Mouse (Mus musculus) c-Kit-negative CD71-positive TER-119-positive erythroid progenitor cells, embryonic 14.5 days (primary cell): ENCODE data around the gene Gm5767.
"Not testable (repeated sequence)": the region's sequence is repeated elsewhere in the genome, so short reads cannot be mapped to it uniquely, and the experiment has no call there.

Source experiments
- DNase-seq: peaks from one replicate; pipeline ENCODE4 v3.0.0-alpha.2; 2013; ENCODE audit warnings: low read depth, low spot score

Gene Gm5767

GRCm38 (mm10) chr16:8714851-8715250 lies 34.3 kb downstream of the Gm5767 start:
- no peak for DNase-seq

DNA sequence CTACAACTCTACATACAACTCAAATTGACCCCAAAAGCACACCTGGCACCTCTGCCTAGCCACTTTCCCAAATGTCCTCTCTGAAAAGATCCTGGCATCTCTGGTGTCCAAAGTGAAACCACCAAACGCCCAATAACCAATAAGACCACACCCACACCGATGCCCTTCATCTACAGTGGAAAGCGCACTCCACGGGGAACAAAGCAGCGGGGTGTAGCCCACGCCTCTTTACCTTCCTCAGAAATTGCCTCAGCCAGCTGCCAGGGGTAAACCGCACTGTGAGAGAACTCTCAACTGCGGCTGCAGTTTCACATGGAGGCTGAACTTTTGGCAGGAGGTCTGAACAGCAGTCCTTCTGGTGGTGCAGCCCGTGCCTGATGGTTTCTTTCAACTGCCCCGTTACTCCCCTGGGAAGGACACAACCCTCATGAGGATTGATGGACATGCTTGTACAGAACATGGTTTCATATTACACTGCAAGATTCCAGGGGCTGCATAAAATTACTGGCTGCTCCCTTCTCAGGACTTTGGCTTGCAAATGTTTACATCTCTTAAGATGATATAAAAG lies 35.0 kb downstream of the Gm5767 start:
- no peak for DNase-seq

GRCm38 (mm10) chr16:8716300-8716699 lies 35.7 kb downstream of the Gm5767 start:
- no peak for DNase-seq

DNA sequence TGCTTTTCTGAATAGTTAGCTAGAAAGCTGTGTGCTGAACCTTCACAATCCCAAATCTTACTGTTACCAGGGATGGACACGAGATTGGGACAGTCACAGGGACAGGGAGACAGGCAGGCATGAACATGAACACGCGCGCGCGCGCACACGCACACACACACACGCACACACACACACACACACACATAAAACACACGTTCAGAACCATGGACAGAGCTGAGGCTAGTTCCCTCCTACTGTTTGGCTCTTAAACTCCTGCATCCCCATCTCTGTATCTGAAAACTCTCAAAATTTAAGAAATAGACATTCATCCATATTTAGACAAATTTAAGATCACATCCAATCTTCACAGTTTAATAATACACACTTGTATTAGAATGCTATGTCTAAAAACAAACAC lies 37.2 kb downstream of the Gm5767 start:
- DNase-seq = no peak

GRCm38 (mm10) chr16:8720447-8720846 lies 39.9 kb downstream of the Gm5767 start:
- DNase-seq = no peak

GRCm38 (mm10) chr16:8724031-8724430 lies 43.5 kb downstream of the Gm5767 start:
- no peak for DNase-seq

GRCm38 (mm10) chr16:8725807-8726206 lies 45.2 kb downstream of the Gm5767 start:
- no peak for DNase-seq

- DNase-seq = no peak
Observed at GRCm38 (mm10) chr16:8728111-8728748, 47.7 kb downstream of the Gm5767 start.

GRCm38 (mm10) chr16:8731630-8732029 lies 51.1 kb downstream of the Gm5767 start:
- DNase-seq = no peak

GRCm38 (mm10) chr16:8732450-8732849 lies 51.9 kb downstream of the Gm5767 start:
- not testable (repeated sequence) for DNase-seq
